Mouse (Mus musculus) induced T-regulatory cell, adult 2 months (primary cell): ENCODE results near the gene Pigp.
A peak's percentile ranks its signal among the peaks of the same experiment; 100 is the strongest.

Source experiments
- DNase-seq: peaks from one replicate; pipeline ENCODE4 v3.0.0-alpha.2; 2012; ENCODE audit warnings: low read depth

Gene Pigp

DNA sequence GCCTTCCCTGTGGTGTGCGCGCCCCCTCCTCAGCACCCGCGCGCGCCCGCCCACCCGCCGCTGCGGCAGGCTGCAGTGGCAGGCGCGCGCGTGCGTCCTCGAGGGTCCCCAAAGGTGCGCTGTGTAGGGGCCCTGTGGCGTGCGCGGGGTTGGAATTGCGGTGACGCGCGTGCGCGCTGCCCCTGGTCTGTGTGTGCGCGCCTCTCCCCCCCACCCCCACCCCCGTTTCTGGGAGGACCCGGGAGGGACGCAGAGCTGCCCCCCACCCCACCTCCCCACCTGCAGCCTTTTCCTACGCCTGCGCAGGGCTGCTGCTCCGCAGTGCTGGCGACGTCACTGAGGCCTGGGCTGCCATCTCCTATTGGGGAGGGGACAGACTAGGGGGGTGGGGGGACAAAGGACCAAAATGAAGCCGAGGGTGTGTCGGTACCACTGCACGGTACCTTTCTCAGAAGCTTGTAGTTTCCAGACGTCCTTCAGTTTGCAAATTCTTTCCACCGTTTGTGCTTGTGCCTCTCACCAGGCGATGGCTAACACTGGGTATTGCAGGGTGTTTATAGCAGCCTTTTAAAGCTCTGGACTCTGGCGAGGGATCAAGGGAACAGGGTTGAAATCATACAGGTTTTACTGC, at the start of gene Pigp:
Gene Pigp, minus strand, starts transcription at position 542 of the 631 bp plus-strand sequence.
- peak; percentile 73 for DNase-seq

DNA sequence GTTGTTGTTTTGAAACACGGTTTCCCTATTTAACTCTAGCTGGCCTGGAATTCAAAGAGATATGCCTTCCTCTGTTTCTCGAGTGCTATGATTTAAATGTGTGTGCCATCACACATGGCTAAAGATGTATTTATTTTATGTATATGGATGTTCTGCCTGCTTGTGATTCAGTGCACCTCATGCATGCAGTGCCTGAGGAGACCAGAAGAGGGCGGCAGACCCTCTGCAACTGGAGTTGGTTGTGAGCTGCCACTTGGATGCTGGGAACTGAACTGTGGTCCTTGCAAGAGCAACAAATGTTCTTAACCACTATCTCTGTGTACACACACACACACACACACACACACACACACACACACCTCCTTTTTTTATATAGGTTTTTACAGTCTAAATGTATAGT, 48.9 kb upstream of the Pigp start:
- peak; percentile 39 for DNase-seq

DNA sequence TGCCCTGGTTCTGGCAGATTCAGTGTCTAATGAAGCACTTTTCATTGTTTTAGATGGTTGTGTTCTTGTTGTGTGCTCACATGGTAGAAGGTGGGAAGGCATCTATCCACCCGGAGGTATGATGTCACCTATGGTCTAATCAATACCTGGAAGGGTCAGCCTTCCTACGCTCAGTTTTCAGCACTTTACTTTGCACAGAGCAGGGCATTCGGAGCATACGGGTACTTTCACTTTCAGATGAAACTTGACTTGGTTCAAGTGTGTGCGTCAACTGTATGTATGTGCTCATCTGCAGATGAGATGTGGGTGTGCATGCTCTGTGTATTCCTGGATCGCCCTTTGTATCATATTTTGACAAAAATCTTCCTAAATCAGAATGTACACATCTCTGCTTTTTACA, 42.5 kb upstream of the Pigp start:
- peak; percentile 48 for DNase-seq

DNA sequence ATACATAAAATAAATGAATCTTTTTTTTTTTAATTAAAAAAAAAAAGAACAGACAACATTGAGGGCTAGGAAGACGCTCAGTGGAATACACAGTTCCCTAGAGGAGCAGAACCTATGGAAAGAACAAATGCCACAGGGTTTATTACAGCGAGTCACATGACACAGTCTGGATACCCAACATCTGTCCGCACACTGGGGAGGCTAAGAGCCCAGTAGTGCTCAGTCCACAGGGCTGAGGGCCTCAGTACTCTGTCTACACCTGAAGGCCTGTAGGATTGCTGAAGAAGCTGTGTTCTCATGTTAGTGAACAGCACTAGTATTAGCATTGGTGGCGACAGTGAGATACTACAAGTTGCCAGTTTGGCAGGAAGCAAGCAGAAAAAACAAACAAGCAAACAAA, 41.1 kb upstream of the Pigp start:
- DNase-seq = no peak

DNA sequence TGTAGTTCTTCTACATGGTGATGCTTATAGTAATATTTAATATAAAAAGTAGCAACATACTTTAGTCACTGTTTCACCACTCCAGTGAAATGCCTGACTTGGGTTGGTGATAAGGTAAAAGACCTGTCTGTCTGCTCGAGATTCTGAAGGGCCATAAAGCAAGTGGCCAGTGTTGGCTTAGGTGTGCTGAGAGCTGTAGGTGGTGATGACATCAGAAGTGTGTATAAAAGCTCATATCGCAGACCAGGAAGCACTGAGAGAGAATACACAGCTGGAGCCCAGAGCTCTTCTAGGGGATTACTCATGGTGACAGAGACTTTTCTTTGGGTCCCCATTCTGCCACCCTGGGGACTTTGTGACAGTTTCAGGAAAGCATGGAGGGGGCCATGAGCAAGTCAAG, 40.6 kb upstream of the Pigp start:
- no peak for DNase-seq

DNA sequence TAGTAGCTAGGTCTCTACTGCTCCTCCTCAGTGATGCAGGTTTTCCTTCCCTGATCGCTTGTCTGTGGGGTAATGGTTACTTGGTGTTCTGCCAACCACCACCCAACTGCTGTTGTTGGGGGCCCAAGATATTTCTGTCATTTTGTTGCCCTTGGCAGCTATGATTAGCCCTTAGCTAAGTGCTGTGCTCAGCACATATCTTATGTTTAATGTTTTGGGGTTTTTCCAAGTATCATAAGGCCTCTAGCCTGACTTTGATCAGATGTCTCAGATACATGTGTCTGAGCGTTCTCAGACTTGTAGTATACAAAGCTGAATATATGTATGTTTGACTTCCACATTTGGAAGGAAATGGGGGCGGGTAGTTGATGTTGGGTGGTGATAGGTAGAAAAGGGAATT, 39.6 kb upstream of the Pigp start:
- DNase-seq = no peak

DNA sequence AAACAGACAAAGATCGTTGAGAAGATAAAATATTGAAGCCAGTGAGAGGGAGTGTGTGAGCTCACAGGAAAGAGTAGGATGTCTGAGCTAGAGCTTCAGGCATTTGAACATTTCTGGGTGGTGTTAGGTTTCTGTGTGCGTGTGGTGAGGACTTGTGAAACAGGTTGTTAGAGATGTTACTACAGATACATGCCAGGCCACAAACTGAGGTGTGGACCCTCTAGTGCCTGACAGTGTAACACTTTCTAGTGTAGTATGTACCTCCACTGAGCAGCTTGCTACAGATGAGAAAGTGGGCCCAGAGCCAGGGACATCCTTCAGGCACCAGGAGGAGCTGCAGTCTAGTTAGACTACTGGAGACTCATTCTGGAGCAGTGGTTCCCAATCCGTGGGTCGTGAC, 30.5 kb upstream of the Pigp start:
- peak; percentile 50 for DNase-seq

DNA sequence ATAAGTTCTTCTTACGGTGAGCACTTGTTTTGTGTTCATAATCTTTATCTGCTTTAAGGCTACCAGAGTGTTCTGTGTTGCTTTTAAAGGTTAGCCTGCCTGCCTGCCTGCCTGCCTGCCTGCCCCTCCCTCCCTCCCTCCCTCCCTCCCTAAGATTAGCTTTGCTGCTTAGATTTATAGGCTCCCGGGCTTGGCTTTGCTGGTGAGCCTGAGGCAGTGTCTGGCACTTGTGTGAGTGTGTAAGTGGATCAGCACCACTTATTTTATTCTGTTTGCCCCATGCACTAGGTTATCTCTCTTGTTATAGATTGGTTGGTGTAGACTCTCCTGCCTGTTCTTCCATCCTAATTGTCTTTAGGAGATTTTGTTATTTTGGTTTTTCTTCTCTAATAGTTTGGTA, 30.0 kb upstream of the Pigp start:
- peak; percentile 16 for DNase-seq

DNA sequence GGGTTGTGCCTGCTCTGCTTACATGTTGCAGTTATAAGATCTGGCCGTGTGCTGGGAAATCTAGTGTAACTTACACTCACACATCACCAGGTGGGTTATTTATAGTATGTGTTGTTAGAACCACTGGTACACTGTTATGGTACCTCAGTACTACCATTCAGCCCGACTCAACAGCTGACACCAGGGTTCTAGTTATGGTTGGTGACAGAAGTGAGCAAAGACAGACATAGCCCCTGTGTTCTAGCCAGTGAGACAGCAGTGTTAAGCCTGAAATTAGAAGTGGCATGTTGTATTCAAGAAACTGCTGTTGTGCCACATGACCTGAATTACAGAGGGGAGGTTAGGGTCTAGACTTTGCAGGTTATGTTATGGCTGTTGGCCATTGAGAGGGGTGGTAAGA, 27.5 kb upstream of the Pigp start:
- DNase-seq = no peak

DNA sequence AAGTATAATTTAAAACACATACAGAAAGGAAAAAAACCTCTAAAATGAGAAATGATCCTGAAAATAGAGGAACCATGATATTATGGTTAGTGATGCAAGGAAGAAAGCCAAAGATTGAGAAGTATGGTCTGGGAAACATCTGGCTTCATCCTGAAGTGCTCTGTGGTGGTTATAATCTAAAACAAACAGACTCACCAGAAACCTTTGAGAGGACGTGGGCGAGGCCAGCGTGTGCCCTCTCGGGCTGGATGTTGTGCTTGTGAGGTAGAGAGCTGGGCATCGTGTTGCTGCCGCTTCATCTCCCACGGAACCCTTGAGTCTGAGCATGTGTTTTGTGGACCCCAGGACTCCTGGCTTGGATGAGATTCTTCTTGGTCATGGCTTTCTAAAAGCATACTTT, 25.0 kb upstream of the Pigp start:
- DNase-seq = no peak

DNA sequence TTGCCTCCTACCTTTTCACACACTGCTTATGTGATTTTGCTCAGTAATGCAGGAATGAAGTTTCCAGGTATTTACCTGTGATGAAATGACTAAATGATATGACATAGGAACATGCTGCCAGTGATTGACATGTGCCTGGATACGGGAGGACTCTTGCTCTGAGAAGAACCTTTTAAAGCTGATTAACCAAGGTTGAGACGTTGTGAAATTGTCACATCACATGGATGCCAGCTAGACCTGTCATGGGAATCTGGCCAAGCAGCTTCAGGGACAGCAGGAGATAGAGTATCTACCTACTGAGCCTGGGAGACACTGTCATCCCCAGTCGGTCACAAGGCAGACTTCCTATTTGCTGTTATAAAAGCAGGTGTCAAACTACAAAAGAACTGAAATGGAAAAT, 23.4 kb upstream of the Pigp start:
- DNase-seq = no peak

DNA sequence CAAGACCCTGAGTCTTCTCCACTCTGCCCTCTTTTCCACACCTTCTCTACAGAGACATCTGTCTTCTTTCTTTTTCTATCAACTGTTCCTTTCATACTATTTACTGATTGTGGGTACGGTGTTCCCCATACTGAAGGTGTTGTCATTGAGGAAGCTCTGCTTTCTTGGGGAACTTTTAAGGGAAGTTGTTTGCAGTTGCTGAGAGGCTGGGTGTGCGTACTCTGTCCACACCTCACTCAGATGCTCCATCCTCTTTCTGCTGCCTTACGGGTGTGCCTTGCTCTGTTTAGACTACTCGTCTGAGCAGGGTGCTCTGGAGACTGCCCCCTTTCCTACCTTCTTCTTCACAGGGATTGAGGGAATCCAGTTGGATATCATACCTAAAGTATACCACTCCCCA, 20.7 kb upstream of the Pigp start:
- DNase-seq = no peak

DNA sequence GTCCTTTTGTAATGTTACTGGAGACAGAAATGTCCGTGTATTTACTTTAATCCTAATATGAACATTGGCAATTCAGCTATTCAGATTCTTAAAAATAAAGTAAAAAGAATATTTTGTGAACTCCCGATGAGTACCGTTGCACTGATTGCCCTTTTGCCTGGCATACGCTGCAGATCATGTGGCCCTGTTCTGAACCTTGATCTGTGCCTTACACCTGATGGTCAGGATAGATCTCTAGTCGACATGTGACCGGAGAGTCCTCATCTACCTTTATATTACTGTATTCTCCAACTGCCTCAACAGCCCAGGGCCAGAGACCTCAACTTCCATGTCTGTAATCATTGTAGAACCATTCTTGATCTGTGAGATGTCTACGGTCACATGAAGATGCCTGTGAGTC, 16.0 kb upstream of the Pigp start:
- DNase-seq = no peak

DNA sequence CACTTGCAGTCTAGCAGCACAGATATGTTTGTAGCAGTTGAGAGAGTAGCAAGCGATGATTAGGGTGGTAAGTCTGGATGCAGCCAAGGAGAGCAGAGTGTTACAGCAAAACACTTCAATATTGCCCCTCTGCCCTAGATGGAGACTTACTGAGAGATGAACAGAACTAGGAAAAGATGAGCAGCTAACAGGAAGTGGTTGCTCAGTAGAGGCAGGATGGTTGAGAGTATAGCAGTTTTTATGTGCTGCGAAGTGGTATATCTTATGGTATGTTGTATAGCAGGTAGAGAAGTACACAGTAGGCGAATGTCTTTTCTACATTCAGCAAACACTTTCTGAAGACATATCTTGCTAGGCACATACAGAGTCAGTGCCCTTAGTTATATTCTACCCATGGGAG, 11.6 kb upstream of the Pigp start:
- peak; percentile 31 for DNase-seq

DNA sequence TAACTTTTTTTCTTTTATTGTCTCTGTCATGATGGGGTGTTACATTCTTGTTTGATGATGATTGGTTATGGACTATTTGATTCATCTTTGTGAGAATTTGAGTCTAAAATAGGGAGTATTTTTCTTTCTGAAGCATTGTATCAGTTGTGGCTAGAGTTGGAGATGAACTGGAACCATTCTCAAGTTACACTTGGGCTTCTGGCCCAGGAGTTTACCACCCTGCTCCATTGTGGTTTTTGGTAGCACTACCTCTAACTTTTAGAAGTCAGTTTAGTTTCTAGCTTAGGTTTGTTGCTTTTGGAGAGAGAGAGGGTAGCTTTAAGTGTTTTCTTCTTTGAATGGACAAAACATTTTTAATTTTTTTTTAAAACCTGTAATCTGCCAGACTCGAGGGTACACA, 7.7 kb upstream of the Pigp start:
- DNase-seq = no peak

DNA sequence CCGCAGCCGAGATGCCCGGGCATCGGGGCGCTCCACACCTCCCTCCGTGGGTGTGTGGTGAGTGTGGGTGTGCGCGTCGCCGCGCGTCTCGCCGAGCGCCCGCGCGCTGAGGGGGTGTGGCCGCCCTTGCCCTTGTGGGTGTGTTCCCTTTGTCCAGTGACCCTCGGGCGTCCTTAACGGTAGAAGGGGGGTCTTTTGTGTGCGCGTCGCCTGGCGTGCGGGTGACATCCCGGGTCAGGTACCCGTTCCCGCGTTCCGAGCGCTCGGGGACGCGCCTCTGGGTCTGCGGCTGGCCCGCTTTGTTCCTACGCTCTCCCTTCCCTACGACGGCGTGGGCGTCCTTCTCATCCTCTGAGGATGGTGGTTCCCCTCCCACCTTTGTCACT, 734 bp downstream of the Pigp start:
- no peak for DNase-seq

DNA sequence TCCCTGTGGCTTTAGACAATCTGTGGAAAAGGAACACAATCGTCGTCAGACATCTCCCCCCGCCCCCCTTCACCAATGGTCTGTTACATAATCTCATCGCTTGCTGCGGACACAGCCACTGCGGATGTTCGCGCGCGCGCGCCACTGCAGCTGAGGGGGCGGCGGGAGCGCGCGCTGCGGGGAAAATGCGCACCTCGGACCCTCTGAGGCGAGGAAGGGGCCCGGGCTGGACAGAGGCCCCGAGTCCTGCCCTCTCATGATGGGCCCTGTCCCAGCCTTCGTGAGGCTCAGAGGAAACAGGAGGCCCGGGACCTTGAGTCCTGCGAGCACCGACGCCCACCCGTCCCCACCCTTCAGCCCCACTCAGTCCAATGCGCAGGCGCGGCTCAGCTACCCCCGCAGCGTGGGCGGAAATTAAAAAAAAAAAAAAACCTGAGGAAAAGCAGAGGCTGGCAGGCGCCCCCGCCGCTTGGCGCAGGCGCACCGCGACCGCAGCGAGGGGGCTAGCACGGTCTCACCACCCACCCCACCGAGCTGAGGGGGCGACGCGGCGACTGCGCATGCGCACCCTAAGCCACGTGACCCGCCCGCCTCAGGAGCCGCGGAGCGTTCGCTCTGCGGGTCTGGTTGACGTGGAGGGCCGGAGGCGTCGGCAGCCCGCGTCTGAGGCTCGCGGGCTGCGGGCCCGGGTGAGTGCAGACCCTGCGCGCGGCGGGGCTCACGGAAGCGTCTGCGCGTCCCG, 1.3 kb downstream of the Pigp start, which contains the start of gene Ttc3:
Gene Ttc3, plus strand, starts transcription at position 446 of the 742 bp plus-strand sequence.
- peak; percentile 91 for DNase-seq

DNA sequence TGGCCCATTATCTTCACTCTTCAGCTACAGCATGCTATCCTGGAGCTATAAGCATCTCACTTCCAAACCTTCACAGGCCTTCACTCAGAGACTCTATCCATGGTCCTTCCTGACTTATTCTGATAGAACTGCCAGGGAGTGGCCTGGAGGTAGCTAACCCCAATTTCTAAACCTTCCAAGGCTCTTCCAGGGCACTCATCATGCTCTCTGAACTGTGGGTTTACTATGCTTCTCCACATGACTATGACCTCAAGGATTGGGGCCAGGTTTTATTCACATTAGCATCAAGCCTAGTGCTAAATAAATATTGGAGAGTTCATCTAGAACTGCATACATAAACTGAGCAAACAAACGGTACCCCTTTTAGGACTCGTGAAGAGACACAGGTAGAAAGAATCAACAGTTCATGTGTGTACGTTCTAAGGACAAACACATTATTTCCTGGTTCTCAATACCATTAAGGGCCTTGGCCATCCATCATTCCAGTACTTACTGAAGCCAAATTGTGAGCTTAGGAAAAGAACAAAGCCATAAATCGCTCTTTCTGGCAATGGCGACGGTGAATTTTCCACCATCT, 2.0 kb downstream of the Pigp start:
- no peak for DNase-seq

DNA sequence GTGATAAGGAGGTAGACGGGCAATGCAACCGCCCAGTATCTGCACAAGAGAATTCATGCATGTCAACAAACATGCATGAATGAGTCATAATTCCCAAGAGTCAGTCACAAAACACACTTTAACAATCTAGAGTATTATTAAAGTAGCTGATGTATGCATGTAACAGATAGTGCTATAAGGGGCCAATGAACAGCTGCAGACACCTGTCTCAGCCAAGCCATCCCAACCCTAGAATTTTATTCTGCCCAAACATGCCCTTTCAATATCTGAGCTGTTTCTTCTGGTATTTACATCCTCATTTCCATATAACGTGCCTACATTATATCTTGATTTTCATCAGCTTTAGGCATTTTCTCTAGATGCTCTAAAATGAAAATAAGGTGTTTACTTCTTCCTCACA, 6.2 kb downstream of the Pigp start:
- no peak for DNase-seq

DNA sequence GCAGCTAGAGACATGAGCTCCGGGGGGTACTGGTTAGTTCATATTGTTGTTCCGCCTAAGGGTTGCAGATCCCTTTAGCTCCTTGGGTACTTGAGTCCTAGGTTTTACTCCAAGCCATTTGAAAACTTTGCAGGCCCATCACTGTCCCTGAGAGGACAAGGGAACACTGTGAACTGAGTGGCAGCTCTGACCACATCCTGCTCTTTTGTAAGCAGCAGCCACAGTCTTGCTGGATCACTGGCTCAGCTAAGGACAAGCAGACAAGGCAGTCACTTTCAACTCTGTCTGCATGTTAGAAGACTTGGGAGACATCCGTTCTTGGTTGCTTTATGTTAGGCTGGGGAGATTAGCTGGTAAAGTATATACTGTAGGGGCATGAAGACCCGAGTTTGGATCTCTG, 7.8 kb downstream of the Pigp start:
- DNase-seq = no peak

DNA sequence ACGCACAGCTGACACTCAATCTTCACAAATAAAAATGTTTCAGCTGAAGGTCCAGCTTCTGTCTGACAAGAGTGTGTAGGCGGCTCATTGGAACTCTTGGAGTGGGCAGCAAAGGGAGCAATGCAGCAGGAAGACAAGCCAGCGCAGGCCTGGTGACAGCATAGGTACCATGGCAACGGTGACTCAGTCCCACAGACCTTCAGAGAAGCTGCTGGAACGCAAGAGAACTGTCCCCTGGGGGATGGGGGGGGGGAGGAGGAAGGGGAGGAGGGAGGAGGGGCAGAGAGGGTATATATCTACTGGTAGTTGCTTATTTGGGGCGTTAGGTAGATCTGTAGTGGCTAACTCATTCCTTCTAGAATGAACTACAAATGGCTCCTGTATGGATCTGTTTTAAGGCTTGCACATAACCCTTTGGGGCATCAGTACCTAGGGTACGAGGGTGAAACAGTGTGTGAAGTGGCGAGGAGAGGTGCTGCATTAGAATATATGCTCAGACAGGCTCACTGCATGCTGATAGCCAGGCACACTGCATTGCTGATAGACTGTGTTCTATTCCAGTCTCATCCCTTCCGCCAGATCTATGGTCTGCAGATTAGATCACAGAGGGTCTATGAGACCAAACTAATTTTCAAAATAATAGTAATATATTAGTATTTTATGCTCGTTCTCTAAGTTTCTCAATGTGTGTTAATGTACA, 9.3 kb downstream of the Pigp start:
- no peak for DNase-seq

DNA sequence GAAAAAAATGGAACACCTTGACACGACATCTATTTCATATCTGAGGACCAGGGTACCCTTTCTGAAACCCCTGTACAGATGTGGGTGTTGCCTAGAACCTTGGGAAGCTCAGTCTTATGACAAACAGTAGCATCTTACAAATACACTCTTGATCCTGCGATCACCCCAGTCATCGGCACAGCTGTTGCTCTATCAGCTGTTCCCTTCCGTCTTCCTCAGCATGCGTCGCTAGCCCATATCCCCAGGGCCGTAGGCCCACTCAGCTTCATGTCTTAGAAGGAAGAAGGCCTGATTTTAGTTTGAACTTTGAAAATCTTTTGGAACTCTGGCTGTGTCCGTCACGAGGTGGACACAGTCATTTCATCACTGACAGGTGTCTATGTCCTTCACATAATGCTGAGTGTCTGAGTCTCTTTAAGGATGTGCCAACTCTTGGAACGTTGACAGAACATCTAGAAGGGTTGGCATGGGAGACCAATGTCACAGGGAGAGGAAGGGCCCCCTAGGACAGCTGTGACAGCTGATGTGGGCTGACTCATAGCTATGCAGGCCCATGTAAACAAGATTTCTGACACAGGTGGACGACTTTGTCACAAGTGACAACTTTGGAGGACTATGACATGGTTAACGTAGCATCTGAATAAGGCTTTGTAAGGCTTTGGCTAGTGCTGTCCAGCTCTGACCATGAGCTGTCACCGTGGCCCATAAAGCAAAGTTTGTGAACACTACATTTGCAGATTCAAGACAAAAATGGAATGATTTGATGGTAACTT, 10.9 kb downstream of the Pigp start:
- DNase-seq = no peak
